Mouse (Mus musculus) Patski (cell line): ENCODE measurements around the gene 1110059E24Rik. TPM values are rescaled to one million over a fixed set of nuclear protein-coding genes. Genes with fewer than 3 reads are reported as not detected.

Experiments used
- ATAC-seq: fragments of 100-300 bp; one replicate; pipeline ENCODE4 v1.8.0; 2021
- CTCF ChIA-PET: fragments of 350-600 bp; sonication (Branson Sonifier 250); formaldehyde crosslinking; loops from one replicate; lab custom pipeline; 2022; ENCODE audit warnings: inconsistent platforms; lab: Charles Lee
- POLR2A ChIA-PET: fragments of 350-600 bp; sonication (Branson Sonifier 250); formaldehyde crosslinking; loops from one replicate; lab custom pipeline; 2022; ENCODE audit warnings: antibody characterized with exemption, inconsistent platforms; lab: Charles Lee
- DNase-seq: peaks from one replicate; pipeline ENCODE4 v3.0.0-alpha.2; 2011; ENCODE audit warnings: low read depth, low spot score
- H3K27me3 ChIP-seq: fragments of 371-371 bp; one replicate; pipeline ENCODE4 v1.5.1; 2021
- CTCF ChIP-seq: fragments of 100-300 bp; IDR thresholded peaks from one replicate; pipeline ENCODE4 v1.5.1; 2021
- in situ Hi-C: fragments of 300-500 bp; cut with MboI; formaldehyde crosslinking; loops from 3 replicates; pipeline ENCODE4 v1.11.1; 2018; ENCODE audit warnings: low pct_unique_long_range_greater_than_20kb, mixed read lengths
- polyA plus RNA-seq: library from polyadenylated mRNA; unstranded; gene quantifications from one replicate; pipeline ENCODE4 v1.2.3, GENCODE M21; 2021

Gene 1110059E24Rik
- 37.7 TPM for polyA plus RNA-seq

- peak; percentile 97 for DNase-seq
- ChIA-PET CTCF (interaction anchor here (1.3 to 1.4 kb wide), 2 partner anchors 12 to 83 kb away, joined by 3 read pairs; no protein-coding TSS in a partner anchor), POLR2A (interaction anchor here (0.6 kb wide), 1 partner anchor 67 kb away, joined by 8 read pairs; no protein-coding TSS in a partner anchor)
- in situ Hi-C loops = loop anchor here (25.0 kb wide), 2 partner anchors 1040 to 1265 kb away; partner anchors contain the start of gene Anxa1
- peak; percentile 99 for ATAC-seq
- TF ChIP-seq CTCF = no peak
- H3K27me3 ChIP-seq = no peaks in the 10 kb centered on the region
These were observed at the start of gene 1110059E24Rik for GRCm38 (mm10) chr19:21652285-21653171. 1110059E24Rik (minus strand) TSS chr19:21652976.

DNA sequence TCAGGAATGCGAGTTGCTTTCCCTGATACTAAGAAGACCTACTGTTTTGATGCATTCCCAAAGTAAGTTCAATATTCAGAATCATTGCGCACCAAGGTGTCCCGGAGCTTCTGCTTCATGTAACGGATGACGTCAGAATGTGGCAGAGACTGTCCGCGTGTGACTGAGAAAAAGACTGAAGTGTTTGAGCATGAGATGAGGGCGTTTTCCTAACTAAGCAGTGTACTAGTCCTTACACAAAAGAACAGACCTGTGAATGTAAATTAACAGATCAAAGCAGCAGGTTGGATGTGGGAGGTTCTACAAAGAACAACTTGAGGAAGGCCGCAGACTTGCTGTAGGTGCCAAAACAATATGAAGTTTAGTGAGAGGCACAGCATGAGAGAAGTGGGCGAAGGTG is 28.2 kb upstream of the 1110059E24Rik start:
- DNase-seq (no peak), ATAC-seq (no peak)
- H3K27me3 ChIP-seq = no peaks in the 10 kb centered on the region
- CTCF ChIA-PET = interaction anchor here (0.6 to 1.0 kb wide), 2 partner anchors 17 to 24 kb away, joined by 3 to 4 read pairs; no protein-coding TSS in a partner anchor
- POLR2A ChIA-PET = no interaction called here
- in situ Hi-C loops = no loop called here
- no peak for TF ChIP-seq CTCF

DNA sequence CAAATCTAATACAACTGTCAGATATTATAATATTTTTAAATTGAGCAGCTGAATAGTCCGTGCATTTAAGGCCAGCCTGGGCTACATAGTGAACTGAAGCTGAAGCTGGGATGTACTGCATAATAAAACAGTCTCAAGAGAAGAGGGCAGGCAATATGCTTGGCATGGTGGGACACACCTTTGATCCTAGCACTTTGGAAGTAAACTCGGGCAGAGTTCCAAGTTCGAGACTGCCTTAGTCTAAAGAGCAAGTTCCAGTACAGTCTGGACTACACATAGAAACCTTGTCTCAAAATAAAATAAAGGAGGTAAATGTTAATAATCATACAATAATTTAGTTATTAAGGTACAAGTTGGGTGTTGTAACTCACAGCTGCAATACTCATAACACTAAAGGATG is 27.3 kb upstream of the 1110059E24Rik start:
- no peaks in the 10 kb centered on the region for H3K27me3 ChIP-seq
- ChIA-PET POLR2A (no interaction called here), CTCF (no interaction called here)
- TF ChIP-seq CTCF = no peak
- ATAC-seq = no peak
- DNase-seq = no peak
- in situ Hi-C loops = no loop called here

GRCm38 (mm10) chr19:21674354-21675096 is 21.7 kb upstream of the 1110059E24Rik start:
- CTCF ChIA-PET = interaction anchor here (0.8 to 0.9 kb wide), 3 partner anchors 11 to 22 kb away, joined by 3 to 4 read pairs (median 3); no protein-coding TSS in a partner anchor
- TF ChIP-seq CTCF = no peak
- ATAC-seq (no peak), DNase-seq (no peak)
- POLR2A ChIA-PET = interaction anchor here (0.6 kb wide), 1 partner anchor 11 kb away, joined by 8 read pairs; no protein-coding TSS in a partner anchor
- H3K27me3 ChIP-seq = no peaks in the 10 kb centered on the region
- in situ Hi-C loops = loop anchor here (25.0 kb wide), 2 partner anchors 1062 to 1287 kb away; partner anchors contain the start of gene Anxa1

- POLR2A ChIA-PET = no interaction called here
- no peak for DNase-seq
- no peak for TF ChIP-seq CTCF
These were observed 16.9 kb upstream of the 1110059E24Rik start for GRCm38 (mm10) chr19:21669650-21670049.

GRCm38 (mm10) chr19:21663756-21664456 is 11.1 kb upstream of the 1110059E24Rik start:
- no peak for TF ChIP-seq CTCF
- in situ Hi-C loops = loop anchor here (25.0 kb wide), 2 partner anchors 1052 to 1277 kb away; partner anchors contain the start of gene Anxa1
- ATAC-seq = peak; percentile 70
- ChIA-PET POLR2A (interaction anchor here (0.6 kb wide), 2 partner anchors 10 to 79 kb away, joined by 8 read pairs; no protein-coding TSS in a partner anchor), CTCF (interaction anchor here (0.8 to 2.8 kb wide), 4 partner anchors 8 to 18 kb away, joined by 3 to 10 read pairs (median 4); no protein-coding TSS in a partner anchor)
- DNase-seq = no peak
- H3K27me3 ChIP-seq = no peaks in the 10 kb centered on the region

More at GRCm38 (mm10) chr19:21669650-21670049, 16.9 kb upstream of the 1110059E24Rik start:
- CTCF ChIA-PET = interaction anchor here (1.4 kb wide), 1 partner anchor 14 kb away, joined by 3 read pairs; no protein-coding TSS in a partner anchor
- ATAC-seq = no peak
- H3K27me3 ChIP-seq = no peaks in the 10 kb centered on the region
- in situ Hi-C loops = loop anchor here (25.0 kb wide), 2 partner anchors 1057 to 1282 kb away; partner anchors contain the start of gene Anxa1

- in situ Hi-C loops = loop anchor here (25.0 kb wide), 2 partner anchors 1048 to 1273 kb away; partner anchors contain the start of gene Anxa1
- ChIA-PET CTCF (interaction anchor here (0.7 to 1.5 kb wide), 3 partner anchors 10 to 18 kb away, joined by 3 to 4 read pairs (median 3); no protein-coding TSS in a partner anchor), POLR2A (no interaction called here)
- TF ChIP-seq CTCF = no peak
- DNase-seq (no peak), ATAC-seq (no peak)
- no peaks in the 10 kb centered on the region for H3K27me3 ChIP-seq
These were observed 8.0 kb upstream of the 1110059E24Rik start for GRCm38 (mm10) chr19:21660734-21661133.

DNA sequence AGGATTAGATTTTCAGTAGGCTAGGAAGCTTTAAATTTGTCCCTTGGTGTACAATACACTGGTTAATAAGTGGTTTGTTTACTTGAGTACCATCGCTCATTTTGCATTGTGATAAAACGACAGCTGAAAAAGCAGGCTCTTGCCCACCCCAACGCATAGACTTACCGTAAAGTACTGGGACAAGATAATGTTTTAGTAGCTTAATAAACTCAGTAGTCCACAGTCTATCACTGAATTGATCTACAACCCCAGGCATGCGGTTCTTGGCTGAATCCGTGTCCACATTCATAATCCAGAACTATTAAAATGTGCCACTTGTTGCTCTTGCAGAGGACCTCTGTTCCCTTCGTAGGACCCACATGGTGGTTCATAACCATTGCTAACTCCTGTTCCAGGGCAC is 2.0 kb upstream of the 1110059E24Rik start:
- no peak for TF ChIP-seq CTCF
- in situ Hi-C loops = loop anchor here (25.0 kb wide), 2 partner anchors 1042 to 1267 kb away; partner anchors contain the start of gene Anxa1
- no peak for DNase-seq
- CTCF ChIA-PET = interaction anchor here (1.2 to 1.7 kb wide), 2 partner anchors 9 to 10 kb away, joined by 5 to 10 read pairs; no protein-coding TSS in a partner anchor
- ATAC-seq = no peak
- no peaks in the 10 kb centered on the region for H3K27me3 ChIP-seq
- POLR2A ChIA-PET = no interaction called here
